Mouse (Mus musculus) heart, postnatal 25 days (tissue): ENCODE data around the gene Gm48552. TPM values are rescaled to one million over a fixed set of nuclear protein-coding genes. Genes with fewer than 3 reads are reported as not detected.
A peak's percentile ranks its signal among the peaks of the same experiment; 100 is the strongest.

Source experiments
- DNase-seq: peaks from one replicate; pipeline ENCODE4 v3.0.0; 2022; ENCODE audit warnings: low spot score
- intact Hi-C: fragments of 180-260 bp; cut with DNase I; formaldehyde crosslinking; loops from one replicate; pipeline ENCODE4 v1.15.1; 2025
- total RNA-seq, 2 experiments: library from RNA; stranded (reverse); gene quantifications; 2 replicates each; pipeline ENCODE4 v1.2.3; 2021

The Gm48552 gene
- under 1 TPM in 1 of 2 experiments, not detected in 1; 0.70 TPM for total RNA-seq

- intact Hi-C loops = loop anchor here (1.0 kb wide), 1 partner anchor 62 kb away; no protein-coding TSS in a partner anchor
- DNase-seq = no peak
Observed at GRCm38 (mm10) chr10:81388505-81389055, at the start of gene Gm48552. Gene Gm48552 (plus strand): TSS chr10:81389005.

GRCm38 (mm10) chr10:81340551-81341332 is 48.1 kb upstream of the Gm48552 start:
- intact Hi-C loops = loop anchor here (2.0 kb wide), 1 partner anchor 50 kb away; the partner anchor contains the start of gene Tjp3
- DNase-seq = no peak

- intact Hi-C loops = loop anchor here (2.0 kb wide), 1 partner anchor 51 kb away; the partner anchor contains the start of gene Tjp3
- no peak for DNase-seq
Observed at GRCm38 (mm10) chr10:81341333-81341949, 47.4 kb upstream of the Gm48552 start.

GRCm38 (mm10) chr10:81342686-81343505 is 45.9 kb upstream of the Gm48552 start, which contains the start of gene Gipc3:
Gene Gipc3 (minus strand): TSS chr10:81343266.
- DNase-seq = no peak
- intact Hi-C loops = loop anchor here (2.0 kb wide), 1 partner anchor 20 kb away; no protein-coding TSS in a partner anchor

- intact Hi-C loops = no loop called here
- DNase-seq = no peak
Observed at GRCm38 (mm10) chr10:81344421-81345161, 44.2 kb upstream of the Gm48552 start.

GRCm38 (mm10) chr10:81345162-81345534 is 43.7 kb upstream of the Gm48552 start:
- intact Hi-C loops = no loop called here
- no peak for DNase-seq

GRCm38 (mm10) chr10:81346453-81347067 is 42.2 kb upstream of the Gm48552 start:
- DNase-seq = no peak
- intact Hi-C loops = no loop called here

- intact Hi-C loops = no loop called here
- DNase-seq = no peak
Observed at GRCm38 (mm10) chr10:81349146-81349545, 39.7 kb upstream of the Gm48552 start.

- intact Hi-C loops = no loop called here
- DNase-seq = no peak
Observed at GRCm38 (mm10) chr10:81349961-81350350, 38.8 kb upstream of the Gm48552 start.

GRCm38 (mm10) chr10:81350351-81351063 is 38.3 kb upstream of the Gm48552 start, which contains the start of gene Hmg20b:
Gene Hmg20b (minus strand): TSS chr10:81350480.
- peak; percentile 99 for DNase-seq
- intact Hi-C loops = no loop called here

- intact Hi-C loops = no loop called here
Observed at GRCm38 (mm10) chr10:81351678-81352291, 37.0 kb upstream of the Gm48552 start.

GRCm38 (mm10) chr10:81354738-81355477 is 33.9 kb upstream of the Gm48552 start:
- DNase-seq = no peak
- intact Hi-C loops = no loop called here

More at GRCm38 (mm10) chr10:81351678-81352291, 37.0 kb upstream of the Gm48552 start:
- no peak for DNase-seq

- intact Hi-C loops = no loop called here
- DNase-seq = no peak
Observed at GRCm38 (mm10) chr10:81355533-81355932, 33.3 kb upstream of the Gm48552 start.

- no peak for DNase-seq
- intact Hi-C loops = no loop called here
Observed at GRCm38 (mm10) chr10:81356352-81356990, 32.3 kb upstream of the Gm48552 start.

- peak; percentile 87 for DNase-seq
- intact Hi-C loops = no loop called here
Observed at GRCm38 (mm10) chr10:81356991-81357844, 31.6 kb upstream of the Gm48552 start, which contains the start of gene Mfsd12. Gene Mfsd12 (plus strand): TSS chr10:81357491.

GRCm38 (mm10) chr10:81358209-81358608 is 30.6 kb upstream of the Gm48552 start:
- no peak for DNase-seq
- intact Hi-C loops = no loop called here
